Mouse (Mus musculus) kidney, embryonic 16.5 days (tissue): Measurements from ENCODE around the gene Ano3. TPM values are rescaled to one million over a fixed set of nuclear protein-coding genes. Genes with fewer than 3 reads are reported as not detected.

Experiments used
- ATAC-seq: fragments of 200-750 bp; cut with Nextera tagmentation; 2 replicates; pipeline ENCODE4 v1.8.0; 2017; ENCODE audit warnings: moderate TSS enrichment; ENCODE audit not compliant: low FRiP score, low TSS enrichment
- H3K27ac ChIP-seq: fragments of 300-500 bp; sonication (generic); 2 replicates; pipeline ENCODE4 v1.5.1; 2014; ENCODE audit warnings: low read length
- H3K27me3 ChIP-seq: fragments of 300-500 bp; sonication (generic); 2 replicates; pipeline ENCODE4 v1.6.1; 2014; ENCODE audit warnings: low read length, control low read depth, mixed read lengths; ENCODE audit not compliant: insufficient read depth
- H3K36me3 ChIP-seq: fragments of 300-500 bp; sonication (generic); 2 replicates; pipeline ENCODE4 v1.6.1; 2014; ENCODE audit warnings: low read length, control low read depth, mixed read lengths; ENCODE audit not compliant: insufficient read depth
- H3K4me1 ChIP-seq: fragments of 300-500 bp; sonication (generic); 2 replicates; pipeline ENCODE4 v1.6.1; 2014; ENCODE audit warnings: low read length, control low read depth, mixed read lengths; ENCODE audit not compliant: insufficient read depth
- H3K4me2 ChIP-seq: fragments of 300-500 bp; sonication (generic); replicated peaks from 2 replicates; pipeline ENCODE4 v1.6.1; 2014; ENCODE audit warnings: low read depth, low read length
- H3K4me3 ChIP-seq: fragments of 300-500 bp; sonication (generic); 2 replicates; pipeline ENCODE4 v1.5.1; 2014; ENCODE audit warnings: mild to moderate bottlenecking, low read length
- H3K9ac ChIP-seq: fragments of 300-500 bp; sonication (generic); replicated peaks from 2 replicates; pipeline ENCODE4 v1.6.1; 2014; ENCODE audit warnings: low read length
- H3K9me3 ChIP-seq: fragments of 300-500 bp; sonication (generic); 2 replicates; pipeline ENCODE4 v1.6.1; 2016; ENCODE audit warnings: low read length, control low read depth
- WGBS: fragments of 180-500 bp; shearing (Covaris S2); extraction: QIAGEN DNeasy Blood & Tissue Kit; methylation state at CpG from one replicate; pipeline ENCODE4 v1.1.7; 2014; 5-methylcytosine and 5-hydroxymethylcytosine counted together
- polyA plus RNA-seq: library from polyadenylated mRNA; unstranded; fragments of >200 nt; fragmentation: Nextera tagmentation; extraction: Ambion mirVana; gene quantifications from 2 replicates; pipeline ENCODE4 v1.2.1, GENCODE M21; 2015

Gene Ano3
- polyA plus RNA-seq, 1 experiment from 2014 or later = 0.50 TPM

GRCm38 (mm10) chr2:110839559-110840243, 111.0 kb downstream of the Ano3 start:
- WGBS = 66% methylated on average over 7 of the region's 7 CpGs

DNA sequence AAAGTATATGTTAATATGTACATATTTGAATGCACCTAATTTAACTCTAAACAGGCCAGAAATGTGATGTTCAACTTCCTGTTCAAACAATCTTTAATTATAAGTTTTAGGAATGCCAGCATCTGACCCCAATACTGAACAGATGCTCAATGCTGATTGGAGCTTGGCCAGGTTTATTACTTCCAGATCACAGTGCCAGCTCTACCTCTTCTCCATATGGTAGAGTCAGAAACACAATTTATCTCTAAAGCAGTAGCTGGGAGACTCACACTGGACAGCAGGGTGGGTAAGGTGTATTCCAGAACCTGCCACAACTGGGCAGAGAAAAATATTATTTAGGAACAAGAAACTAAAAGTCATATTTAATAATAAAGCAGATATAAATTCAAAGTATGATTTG, 134.5 kb downstream of the Ano3 start:
- H3K4me2 ChIP-seq = no peak overlapping the region
- no peak for ATAC-seq
- H3K27ac ChIP-seq = no peak overlapping the region
- H3K9me3 ChIP-seq = no peaks in the 10 kb centered on the region
- no peaks in the 10 kb centered on the region for H3K27me3 ChIP-seq
- H3K4me1 ChIP-seq = no peaks in the 10 kb centered on the region
- no peak overlapping the region for H3K4me3 ChIP-seq
- H3K9ac ChIP-seq = no peak overlapping the region
- H3K36me3 ChIP-seq = no peaks in the 10 kb centered on the region

More at GRCm38 (mm10) chr2:110839559-110840243, 111.0 kb downstream of the Ano3 start:
- Histone ChIP-seq H3K4me1 (no peaks in the 10 kb centered on the region), H3K4me2 (no peak overlapping the region), H3K27ac (no peak overlapping the region), H3K27me3 (no peaks in the 10 kb centered on the region), H3K9ac (no peak overlapping the region), H3K4me3 (no peak overlapping the region), H3K36me3 (no peaks in the 10 kb centered on the region), H3K9me3 (no peaks in the 10 kb centered on the region)
- ATAC-seq = no peak

DNA sequence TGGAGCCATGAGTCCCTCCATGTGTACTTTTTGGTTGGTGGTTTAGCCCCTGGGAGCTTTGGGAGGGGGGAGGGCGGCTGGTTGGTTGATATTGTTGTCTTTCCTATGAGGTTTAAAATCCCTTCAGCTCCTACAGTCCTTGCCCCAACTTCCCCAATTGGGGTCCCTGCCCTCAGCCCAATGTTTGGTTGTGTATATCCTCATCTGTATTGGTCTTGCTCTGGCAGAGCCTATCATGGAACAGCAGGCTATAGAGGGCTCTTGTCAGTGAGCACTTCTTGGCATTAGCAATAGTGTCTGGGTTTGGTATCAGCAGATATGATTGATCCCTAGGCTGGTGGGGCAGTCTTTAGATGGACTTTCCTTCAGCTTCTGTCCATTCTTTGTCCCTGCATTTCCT, 135.8 kb downstream of the Ano3 start:
- no peak overlapping the region for H3K9ac ChIP-seq
- ATAC-seq = no peak
- WGBS = 84% methylated on average over 1 of the region's 1 CpGs

DNA sequence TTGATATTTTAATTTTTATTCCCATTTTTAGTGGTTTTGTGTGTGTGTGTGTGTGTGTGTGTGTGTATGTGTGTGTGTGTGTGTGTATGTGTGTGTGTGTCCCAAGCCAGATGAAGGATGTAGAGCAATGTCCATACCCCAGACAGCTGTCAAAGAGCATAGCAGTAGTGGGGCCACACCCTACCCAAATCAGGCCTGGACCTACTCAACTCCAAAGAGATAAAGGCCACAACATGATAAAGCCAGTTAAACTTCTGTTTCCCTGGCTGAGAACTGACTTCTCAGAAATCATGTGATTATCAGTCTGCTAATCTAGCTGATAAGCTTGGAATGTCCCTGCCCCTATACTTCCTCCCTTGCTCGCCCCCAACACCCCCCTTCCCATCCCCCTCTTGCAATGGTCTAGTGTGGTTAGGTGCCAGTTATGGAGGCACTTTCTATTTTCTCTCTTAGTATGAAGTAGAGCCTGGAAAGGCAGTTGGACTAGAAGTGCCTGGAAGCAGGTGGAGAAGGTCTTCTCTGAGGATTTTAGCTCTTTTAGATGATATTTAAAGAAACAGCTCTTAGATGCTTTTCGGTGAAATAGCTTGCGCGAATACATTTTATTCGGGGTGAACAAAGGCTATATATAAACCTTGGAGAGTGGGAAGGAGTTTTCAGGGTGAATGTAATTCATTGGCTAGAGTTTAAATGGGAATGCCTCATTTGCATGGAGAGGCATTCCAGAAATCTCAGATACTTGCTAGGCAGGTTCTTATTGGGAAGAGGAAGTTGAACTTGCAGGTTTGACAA, 144.2 kb downstream of the Ano3 start:
- WGBS = 83% methylated on average over 5 of the region's 5 CpGs

More for the DNA sequence above, 135.8 kb downstream of the Ano3 start:
- Histone ChIP-seq H3K27ac (no peak overlapping the region), H3K4me3 (no peak overlapping the region), H3K4me1 (no peaks in the 10 kb centered on the region), H3K4me2 (no peak overlapping the region), H3K9me3 (no peaks in the 10 kb centered on the region), H3K36me3 (no peaks in the 10 kb centered on the region), H3K27me3 (no peaks in the 10 kb centered on the region)

GRCm38 (mm10) chr2:110795928-110796327, 154.8 kb downstream of the Ano3 start:
- 50% methylated on average over 1 of the region's 1 CpGs for WGBS
- ATAC-seq = no peak
- H3K4me1 ChIP-seq = no peaks in the 10 kb centered on the region
- H3K9me3 ChIP-seq = no peaks in the 10 kb centered on the region
- no peaks in the 10 kb centered on the region for H3K27me3 ChIP-seq
- no peak overlapping the region for H3K4me2 ChIP-seq
- H3K4me3 ChIP-seq = no peak overlapping the region
- H3K9ac ChIP-seq = no peak overlapping the region
- H3K27ac ChIP-seq = no peak overlapping the region
- H3K36me3 ChIP-seq = no peaks in the 10 kb centered on the region

More for the DNA sequence above, 144.2 kb downstream of the Ano3 start:
- Histone ChIP-seq H3K36me3 (no peaks in the 10 kb centered on the region), H3K9ac (no peak overlapping the region), H3K4me2 (no peak overlapping the region), H3K4me3 (no peak overlapping the region), H3K9me3 (no peaks in the 10 kb centered on the region), H3K27me3 (no peaks in the 10 kb centered on the region), H3K4me1 (no peaks in the 10 kb centered on the region), H3K27ac (no peak overlapping the region)
- ATAC-seq = no peak

- 81% methylated on average over 3 of the region's 3 CpGs for WGBS
- Histone ChIP-seq H3K4me1 (no peaks in the 10 kb centered on the region), H3K4me3 (no peak overlapping the region), H3K27ac (no peak overlapping the region), H3K9ac (no peak overlapping the region), H3K9me3 (no peaks in the 10 kb centered on the region), H3K4me2 (no peak overlapping the region), H3K27me3 (no peaks in the 10 kb centered on the region), H3K36me3 (no peaks in the 10 kb centered on the region)
- no peak for ATAC-seq
Observed at GRCm38 (mm10) chr2:110795433-110795832, 155.3 kb downstream of the Ano3 start.

DNA sequence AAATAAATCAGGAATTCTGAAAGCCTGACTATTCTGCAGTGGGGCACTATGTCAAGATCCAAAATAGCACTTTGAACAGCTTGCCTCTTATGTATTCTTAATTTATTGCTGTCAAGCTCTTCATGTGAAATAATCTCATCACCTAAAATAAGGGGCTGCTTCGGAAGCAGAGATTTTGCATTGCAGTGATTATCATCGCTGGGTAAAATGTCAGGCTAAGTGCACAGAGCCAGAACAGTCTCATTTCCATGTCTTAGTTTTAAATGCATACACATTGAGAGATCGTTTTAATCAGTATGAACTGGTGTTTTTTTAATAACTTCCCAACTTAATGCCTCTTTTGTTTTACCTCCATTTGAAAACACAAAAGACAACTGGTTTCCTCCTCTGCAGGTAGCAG, 163.3 kb downstream of the Ano3 start:
- no peaks in the 10 kb centered on the region for H3K36me3 ChIP-seq
- WGBS = 80% methylated on average over 3 of the region's 3 CpGs
- no peak for ATAC-seq
- no peak overlapping the region for H3K4me2 ChIP-seq
- no peak overlapping the region for H3K9ac ChIP-seq
- H3K27me3 ChIP-seq = no peaks in the 10 kb centered on the region
- no peaks in the 10 kb centered on the region for H3K4me1 ChIP-seq
- H3K4me3 ChIP-seq = no peak overlapping the region
- no peak overlapping the region for H3K27ac ChIP-seq
- no peaks in the 10 kb centered on the region for H3K9me3 ChIP-seq

GRCm38 (mm10) chr2:110759434-110759833, 191.3 kb downstream of the Ano3 start:
- Histone ChIP-seq H3K4me2 (no peak overlapping the region), H3K4me1 (no peaks in the 10 kb centered on the region), H3K36me3 (no peaks in the 10 kb centered on the region), H3K9me3 (no peaks in the 10 kb centered on the region), H3K27ac (no peak overlapping the region), H3K4me3 (no peak overlapping the region), H3K9ac (no peak overlapping the region), H3K27me3 (no peaks in the 10 kb centered on the region)
- no peak for ATAC-seq
- WGBS = 89% methylated on average over 2 of the region's 2 CpGs

DNA sequence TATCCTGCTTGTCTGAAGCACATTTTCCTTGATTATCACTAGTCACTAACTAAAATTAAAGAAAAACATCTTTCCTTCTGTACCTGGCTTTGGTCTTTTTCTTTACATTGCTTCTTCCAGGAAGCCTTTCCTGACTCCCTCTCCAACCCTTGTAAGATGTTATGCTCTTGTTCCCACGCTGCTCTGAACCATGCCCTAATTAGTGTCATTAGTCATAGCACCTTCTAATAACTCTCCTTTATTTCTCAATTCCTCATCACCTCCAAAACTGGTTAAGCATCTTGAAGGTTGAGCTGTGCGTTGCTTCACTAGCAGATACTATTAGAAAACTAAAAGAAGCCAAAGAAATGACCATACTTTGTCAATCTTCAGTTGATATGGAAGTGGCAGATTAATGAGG, 193.2 kb downstream of the Ano3 start:
- H3K9ac ChIP-seq = no peak overlapping the region
- 76% methylated on average over 2 of the region's 2 CpGs for WGBS
- no peak overlapping the region for H3K27ac ChIP-seq
- H3K9me3 ChIP-seq = no peaks in the 10 kb centered on the region
- H3K27me3 ChIP-seq = no peaks in the 10 kb centered on the region
- no peaks in the 10 kb centered on the region for H3K36me3 ChIP-seq
- no peaks in the 10 kb centered on the region for H3K4me1 ChIP-seq
- no peak overlapping the region for H3K4me3 ChIP-seq
- H3K4me2 ChIP-seq = no peak overlapping the region
- no peak for ATAC-seq

DNA sequence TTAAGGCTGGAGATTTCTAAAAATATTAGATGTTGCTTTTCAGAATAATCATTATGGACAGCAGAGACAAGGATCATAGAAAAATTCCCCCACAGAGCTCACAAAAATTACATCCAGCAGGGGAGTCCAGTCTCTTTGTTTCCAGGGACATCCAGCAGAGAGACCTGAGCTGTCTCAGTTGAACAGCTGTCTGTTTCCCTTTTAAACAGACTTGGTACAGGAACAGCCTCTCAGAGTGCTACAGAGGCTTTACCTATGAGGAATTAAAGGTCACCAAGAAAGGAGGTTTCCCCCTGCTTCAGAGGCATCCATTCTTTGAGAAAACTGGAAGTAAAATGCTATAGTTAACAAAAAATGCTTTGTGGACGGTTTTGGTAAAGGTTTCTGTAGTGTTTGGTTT, 210.2 kb downstream of the Ano3 start:
- Histone ChIP-seq H3K27ac (no peak overlapping the region), H3K4me3 (no peak overlapping the region), H3K27me3 (no peaks in the 10 kb centered on the region), H3K4me1 (no peaks in the 10 kb centered on the region), H3K4me2 (no peak overlapping the region), H3K9ac (no peak overlapping the region), H3K36me3 (no peaks in the 10 kb centered on the region), H3K9me3 (no peaks in the 10 kb centered on the region)
- no peak for ATAC-seq
- 64% methylated on average over 1 of the region's 1 CpGs for WGBS
